Mouse (Mus musculus) MEL (cell line): ENCODE data around the gene Gpd2. TPM values are rescaled to one million over a fixed set of nuclear protein-coding genes. Genes with fewer than 3 reads are reported as not detected.

ENCODE experiments used
- DNase-seq: peaks from one replicate; pipeline ENCODE4 v3.0.0; 2011; ENCODE audit warnings: low read depth, low spot score
- H3K27ac ChIP-seq: 2 replicates; pipeline ENCODE4 v1.5.1; 2012; ENCODE audit warnings: low read depth, mild to moderate bottlenecking, control low read depth, low read length, moderate library complexity; ENCODE audit not compliant: control insufficient read depth
- H3K27me3 ChIP-seq, 2 experiments: fragments of 150-350 bp in 1 of 2; sonication (generic) in 1 of 2; 2 replicates each; pipeline ENCODE4 v1.6.1; 2012; ENCODE audit warnings: low read length in 2 of 2, mild to moderate bottlenecking in 2 of 2, improper control_type of control experiment in 1 of 2, moderate library complexity in 1 of 2; ENCODE audit not compliant: insufficient read depth in 2 of 2, control insufficient read depth in 1 of 2
- H3K36me3 ChIP-seq, 2 experiments: 2 replicates each; pipeline ENCODE4 v1.6.1; 2012 to 2014; ENCODE audit warnings: low read length in 2 of 2, improper control_type of control experiment in 1 of 2, inconsistent platforms in 1 of 2, mild to moderate bottlenecking in 1 of 2; ENCODE audit not compliant: insufficient read depth in 2 of 2, control insufficient read depth in 1 of 2
- H3K4me1 ChIP-seq, 2 experiments: fragments of 150-350 bp in 1 of 2; sonication (generic) in 1 of 2; 2 replicates each; pipeline ENCODE4 v1.6.1; 2012; ENCODE audit warnings: low read length in 2 of 2, improper control_type of control experiment in 1 of 2, mild to moderate bottlenecking in 1 of 2; ENCODE audit not compliant: insufficient read depth in 2 of 2, control insufficient read depth in 1 of 2
- H3K4me3 ChIP-seq, 2 experiments: fragments of 150-350 bp in 1 of 2; sonication (generic) in 1 of 2; 2 replicates each; pipeline ENCODE4 v1.5.1; 2012; ENCODE audit warnings: low read depth in 2 of 2, low read length in 2 of 2, mild to moderate bottlenecking in 2 of 2, moderate library complexity in 2 of 2, control low read depth in 1 of 2, improper control_type of control experiment in 1 of 2; ENCODE audit not compliant: control insufficient read depth in 1 of 2, insufficient read depth in 1 of 2
- H3K79me2 ChIP-seq: 2 replicates; pipeline ENCODE4 v1.6.1; 2012; ENCODE audit warnings: mild to moderate bottlenecking, low read length, moderate library complexity; ENCODE audit not compliant: control insufficient read depth, poor library complexity, insufficient read depth
- H3K9ac ChIP-seq: 2 replicates; pipeline ENCODE4 v1.6.1; 2012; ENCODE audit warnings: low read depth, mild to moderate bottlenecking, control low read depth, low read length, moderate library complexity; ENCODE audit not compliant: control insufficient read depth, poor library complexity, severe bottlenecking
- H3K9me3 ChIP-seq: fragments of 150-350 bp; sonication (generic); replicated peaks from 2 replicates; pipeline ENCODE4 v1.6.1; 2012; ENCODE audit warnings: mild to moderate bottlenecking, low read length, improper control_type of control experiment, moderate library complexity; ENCODE audit not compliant: insufficient read depth
- CHD1 ChIP-seq: IDR thresholded peaks from 2 replicates; pipeline ENCODE4 v1.6.1; 2012; ENCODE audit warnings: low read depth, mild to moderate bottlenecking, inconsistent platforms, low read length, improper control_type of control experiment
- E2F4 ChIP-seq: IDR thresholded peaks from 2 replicates; pipeline ENCODE4 v1.6.1; 2011; ENCODE audit warnings: low read depth, low read length, improper control_type of control experiment, borderline replicate concordance
- EP300 ChIP-seq, 2 experiments: IDR thresholded peaks; 2 replicates each; pipeline ENCODE4 v1.6.1; 2011; ENCODE audit warnings: improper control_type of control experiment in 2 of 2, low read length in 2 of 2, low read depth in 1 of 2, mild to moderate bottlenecking in 1 of 2
- ETS1 ChIP-seq: IDR thresholded peaks from 2 replicates; pipeline ENCODE4 v1.6.1; 2012; ENCODE audit warnings: low read depth, mild to moderate bottlenecking, inconsistent platforms, low read length, improper control_type of control experiment, moderate library complexity
- HCFC1 ChIP-seq: IDR thresholded peaks from 2 replicates; pipeline ENCODE4 v1.6.1; 2012; ENCODE audit warnings: low read depth, mild to moderate bottlenecking, inconsistent platforms, low read length, improper control_type of control experiment, moderate library complexity
- KAT2A ChIP-seq: conservative IDR thresholded peaks from 2 replicates; pipeline ENCODE4 v1.6.1; 2012; ENCODE audit warnings: low read depth, low read length, improper control_type of control experiment, inconsistent platforms
- MXI1 ChIP-seq: IDR thresholded peaks from 2 replicates; pipeline ENCODE4 v1.6.1; 2011; ENCODE audit warnings: mild to moderate bottlenecking, low read depth, low read length, improper control_type of control experiment
- NRF1 ChIP-seq: IDR thresholded peaks from 2 replicates; pipeline ENCODE4 v1.6.1; 2014; ENCODE audit warnings: low read depth, mild to moderate bottlenecking, inconsistent platforms, low read length, improper control_type of control experiment, moderate library complexity; ENCODE audit not compliant: poor library complexity, insufficient read depth, severe bottlenecking
- POLR2A ChIP-seq, 2 experiments: IDR thresholded peaks; 2 replicates each; pipeline ENCODE4 v1.6.1; 2011 to 2012; ENCODE audit warnings: low read length in 2 of 2, mild to moderate bottlenecking in 2 of 2, control low read depth in 1 of 2, improper control_type of control experiment in 1 of 2, low read depth in 1 of 2, moderate library complexity in 1 of 2; ENCODE audit not compliant: control insufficient read depth in 1 of 2, insufficient read depth in 1 of 2, poor library complexity in 1 of 2
- POLR2AphosphoS2 ChIP-seq: IDR thresholded peaks from 2 replicates; pipeline ENCODE4 v1.6.1; 2011; ENCODE audit warnings: low read length, improper control_type of control experiment
- RAD21 ChIP-seq: IDR thresholded peaks from 2 replicates; pipeline ENCODE4 v1.6.1; 2011; ENCODE audit warnings: mild to moderate bottlenecking, low read depth, low read length, improper control_type of control experiment
- TAL1 ChIP-seq: IDR thresholded peaks from 2 replicates; pipeline ENCODE4 v1.6.1; 2012; ENCODE audit warnings: mild to moderate bottlenecking, inconsistent platforms, low read length, moderate library complexity, mixed read lengths
- TCF12 ChIP-seq: IDR thresholded peaks from 2 replicates; pipeline ENCODE4 v1.6.1; 2014; ENCODE audit warnings: low read depth, mild to moderate bottlenecking, inconsistent platforms, low read length, improper control_type of control experiment, moderate library complexity
- UBTF ChIP-seq: IDR thresholded peaks from 2 replicates; pipeline ENCODE4 v1.6.1; 2012; ENCODE audit warnings: low read depth, mild to moderate bottlenecking, inconsistent platforms, low read length, improper control_type of control experiment, moderate library complexity, borderline replicate concordance; ENCODE audit not compliant: insufficient read depth
- USF2 ChIP-seq, 2 experiments: IDR thresholded peaks; 2 replicates each; pipeline ENCODE4 v1.6.1; 2011 to 2012; ENCODE audit warnings: improper control_type of control experiment in 2 of 2, low read length in 2 of 2, borderline replicate concordance in 1 of 2, inconsistent platforms in 1 of 2, low read depth in 1 of 2, mild to moderate bottlenecking in 1 of 2; ENCODE audit not compliant: insufficient read depth in 1 of 2
- ZC3H11A ChIP-seq: IDR thresholded peaks from 2 replicates; pipeline ENCODE4 v1.6.1; 2012; ENCODE audit warnings: low read depth, mild to moderate bottlenecking, inconsistent platforms, low read length, improper control_type of control experiment
- ZMIZ1 ChIP-seq: IDR thresholded peaks from 2 replicates; pipeline ENCODE4 v1.6.1; 2012; ENCODE audit warnings: low read depth, mild to moderate bottlenecking, inconsistent platforms, low read length, improper control_type of control experiment, moderate library complexity
- ZNF384 ChIP-seq: IDR thresholded peaks from 2 replicates; pipeline ENCODE4 v1.6.1; 2012; ENCODE audit warnings: low read depth, mild to moderate bottlenecking, inconsistent platforms, low read length, improper control_type of control experiment
- polyA plus RNA-seq, 2 experiments: library from polyadenylated mRNA; stranded (reverse) in 1 of 2; unstranded in 1 of 2; fragments of >175 nt in 1 of 2; fragments of >200 nt in 1 of 2; gene quantifications; 2 replicates each; pipeline versions ENCODE4 v1.2.1 to v1.2.4; 2012; ENCODE audit warnings: low replicate concordance in 2 of 2, low read depth in 1 of 2; ENCODE audit not compliant: insufficient read length in 2 of 2, insufficient read depth in 1 of 2, missing spikeins in 1 of 2
- total RNA-seq: library from RNA; depleted of rRNA; stranded (reverse); fragments of 300-350 nt; gene quantifications from 2 replicates; pipeline ENCODE4 v1.2.3, GENCODE M21; 2012; rRNA removed

Gene Gpd2
- total RNA-seq (16.9 and 20.3 TPM in 2 replicates), polyA plus RNA-seq (10 to 100 TPM; 24.6 to 72.8 TPM)

DNA sequence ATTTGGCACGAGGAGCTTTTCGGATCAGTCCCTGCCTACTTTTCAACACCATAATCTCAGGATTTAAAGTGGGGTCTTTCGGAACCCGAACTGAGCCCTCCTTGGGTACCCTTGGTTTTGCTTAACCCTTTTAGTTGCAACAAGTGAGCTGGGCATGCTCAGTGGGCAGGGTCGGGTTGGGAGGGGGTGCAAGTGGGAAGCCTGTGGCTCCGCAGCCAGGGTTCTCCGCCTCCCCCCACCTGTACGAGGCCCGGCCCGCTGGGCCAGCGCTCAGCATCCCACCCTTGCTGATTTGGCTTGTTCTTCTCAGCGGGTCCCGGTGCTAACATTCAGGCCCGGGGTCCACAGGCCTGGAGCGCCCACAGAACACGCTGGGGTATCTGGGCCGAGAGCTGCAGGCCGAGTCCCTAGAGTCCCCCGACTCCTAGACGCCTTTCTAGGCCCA, at the start of gene Gpd2:
TSS of gene Gpd2 (plus strand) at position 161 of the 445 bp plus-strand sequence.
- H3K9me3 ChIP-seq: no peaks in the 10 kb centered on the region
- H3K36me3 ChIP-seq: peaks cover 0 to 15% of the 10 kb centered on the region in 2 experiments; a peak in 2 of 4 replicates
- H3K27me3 ChIP-seq: no peaks in the 10 kb centered on the region
- H3K9ac ChIP-seq: peak within 1 kb of the TSS; percentile 91
- peak within 1 kb of the TSS; percentile 72 to 84 for H3K4me3 ChIP-seq
- DNase-seq: no peak
- peak within 1 kb of the TSS; percentile 90 for H3K27ac ChIP-seq
- peaks cover 0 to 6% of the 10 kb centered on the region in 2 experiments; a peak in 2 of 4 replicates for H3K4me1 ChIP-seq
- peaks cover 15% of the 10 kb centered on the region for H3K79me2 ChIP-seq
- TF ChIP-seq MXI1: no peak
- TF ChIP-seq NRF1: peak; percentile 66
- TF ChIP-seq USF2 (IDR thresholded peaks at IDR 0.05; ENCODE audit: borderline replicate concordance in 1 of 2, insufficient read depth in 1 of 2, low read depth in 1 of 2, low read length in 2 of 2): no peak
- TF ChIP-seq ZNF384: no peak
- no peak for TF ChIP-seq CHD1
- TF ChIP-seq ZC3H11A: no peak
- TF ChIP-seq KAT2A: no peak

DNA sequence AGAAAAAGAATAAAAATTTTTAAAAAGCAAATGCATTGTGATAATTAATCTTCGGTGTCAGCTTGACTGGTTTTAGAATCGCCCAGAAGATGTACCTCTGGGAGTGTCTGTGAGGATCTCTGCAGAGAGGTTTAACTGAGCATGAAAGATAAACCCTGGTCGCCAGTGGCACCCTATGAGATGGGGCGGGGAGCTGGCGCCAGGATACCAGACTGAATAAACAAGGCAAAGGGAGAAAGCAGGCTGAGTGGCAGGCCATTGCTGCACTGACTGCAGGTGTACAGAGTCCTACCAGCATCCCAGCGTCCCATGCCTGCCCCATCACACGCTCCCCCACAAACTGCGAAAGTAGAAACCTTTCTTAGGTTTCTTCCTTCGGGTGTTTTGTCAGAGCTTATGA, 49.2 kb upstream of the Gpd2 start:
- H3K4me3 ChIP-seq: peak overlapping the region in 1 of 2 experiments; percentile 24; a peak in 2 of 4 replicates

DNA sequence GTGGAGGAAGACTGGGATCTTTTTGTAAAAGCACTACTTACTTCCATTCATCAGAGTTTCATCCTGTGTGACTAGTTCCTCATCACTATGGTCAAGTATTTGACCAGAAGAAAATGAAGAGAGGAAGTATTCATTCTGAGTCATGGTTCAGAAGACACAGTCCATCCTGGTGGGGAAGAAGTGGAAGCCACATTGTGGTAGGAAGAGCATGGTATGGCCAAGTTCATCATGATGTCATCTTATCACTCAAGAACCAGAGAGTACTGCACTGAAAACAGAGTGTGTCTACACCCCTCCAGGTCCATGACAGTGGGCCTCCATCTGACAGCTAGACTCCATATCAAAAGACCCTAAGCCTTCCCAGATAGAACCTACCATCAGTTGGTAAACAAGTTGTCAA, 46.6 kb upstream of the Gpd2 start:
- peak; percentile 60 for DNase-seq
- Histone ChIP-seq H3K27ac (no peak overlapping the region), H3K27me3 (no peaks in the 10 kb centered on the region), H3K9ac (no peak overlapping the region), H3K36me3 (peaks cover 0 to 19% of the 10 kb centered on the region in 2 experiments; a peak in 2 of 4 replicates), H3K79me2 (no peaks in the 10 kb centered on the region)
- TF ChIP-seq TCF12: peak; percentile 39; the same call in 1 of the 2 replicates
- peak; percentile 54 to 58 for TF ChIP-seq EP300 (IDR thresholded peaks at IDR 0.05; ENCODE audit: low read depth in 1 of 2, low read length in 2 of 2)
- TF ChIP-seq ETS1: peak; percentile 36; the same call in 1 of the 2 replicates
- no peak for TF ChIP-seq POLR2A (IDR thresholded peaks at IDR 0.05; ENCODE audit: control insufficient read depth in 1 of 2, insufficient read depth in 1 of 2, low read depth in 1 of 2, low read length in 2 of 2, poor library complexity in 1 of 2)
- peak; percentile 34 for TF ChIP-seq TAL1
- no peak for TF ChIP-seq HCFC1
- TF ChIP-seq, all 39 proteins: peak for 4
- peaks cover 5 to 12% of the 10 kb centered on the region in 2 experiments for H3K4me1 ChIP-seq
- H3K9me3 ChIP-seq: no peaks in the 10 kb centered on the region
- no peak overlapping the region for H3K4me3 ChIP-seq

More for the DNA sequence above, 49.2 kb upstream of the Gpd2 start:
- Histone ChIP-seq H3K9ac (no peak overlapping the region), H3K9me3 (no peaks in the 10 kb centered on the region), H3K79me2 (no peaks in the 10 kb centered on the region), H3K4me1 (peaks cover 5 to 12% of the 10 kb centered on the region in 2 experiments), H3K36me3 (peaks cover 0 to 19% of the 10 kb centered on the region in 2 experiments; a peak in 2 of 4 replicates), H3K27ac (no peak overlapping the region), H3K27me3 (no peaks in the 10 kb centered on the region)
- DNase-seq: peak; percentile 56
- TF ChIP-seq TCF12: 0 out of 2 replicates have a peak, but pooled peaks have one; percentile 30
- 0 out of 2 replicates have a peak, but pooled peaks have one; percentile 27 for TF ChIP-seq ETS1
- no peak for TF ChIP-seq ZMIZ1
- no peak for TF ChIP-seq POLR2AphosphoS2
- 0 out of 4 replicates have a peak, but pooled peaks of 1 of the 2 experiments have one; percentile 30 for TF ChIP-seq EP300 (IDR thresholded peaks at IDR 0.05; ENCODE audit: low read depth in 1 of 2, low read length in 2 of 2)
- TF ChIP-seq RAD21: no peak
- no peak for TF ChIP-seq UBTF
- TF ChIP-seq E2F4: no peak
